Mouse (Mus musculus) embryonic facial prominence, embryonic 11.5 days (tissue): Measurements from ENCODE around the gene Ell. TPM values are rescaled to one million over a fixed set of nuclear protein-coding genes. Genes with fewer than 3 reads are reported as not detected.

ENCODE experiments used
- ATAC-seq: fragments of 200-750 bp; cut with Nextera tagmentation; replicated peaks from 2 replicates; pipeline ENCODE4 v1.8.0; 2017; ENCODE audit warnings: low read depth; ENCODE audit not compliant: insufficient number of reproducible peaks, low FRiP score, low TSS enrichment
- DNase-seq: peaks from one replicate; pipeline ENCODE4 v3.0.0-alpha.2; 2015; ENCODE audit warnings: low spot score
- H3K27ac ChIP-seq: fragments of 300-500 bp; sonication (generic); replicated peaks from 2 replicates; pipeline ENCODE4 v1.5.1; 2014; ENCODE audit warnings: mild to moderate bottlenecking, low read depth, low read length, control low read depth
- H3K27me3 ChIP-seq: fragments of 300-500 bp; sonication (generic); 2 replicates; pipeline ENCODE4 v1.6.1; 2014; ENCODE audit warnings: mild to moderate bottlenecking, low read length, moderate library complexity, mixed read lengths; ENCODE audit not compliant: control insufficient read depth, insufficient read depth
- H3K36me3 ChIP-seq: fragments of 300-500 bp; sonication (generic); replicated peaks from 2 replicates; pipeline ENCODE4 v1.6.1; 2014; ENCODE audit warnings: low read depth, mild to moderate bottlenecking, low read length, moderate library complexity, mixed read lengths; ENCODE audit not compliant: control insufficient read depth, insufficient read depth
- H3K4me1 ChIP-seq: fragments of 300-500 bp; sonication (generic); 2 replicates; pipeline ENCODE4 v1.6.1; 2014; ENCODE audit warnings: low read length, mixed read lengths; ENCODE audit not compliant: control insufficient read depth, insufficient read depth
- H3K4me2 ChIP-seq: fragments of 300-500 bp; sonication (generic); 2 replicates; pipeline ENCODE4 v1.6.1; 2014; ENCODE audit warnings: low read depth, mild to moderate bottlenecking, control low read depth, low read length, moderate library complexity
- H3K4me3 ChIP-seq: fragments of 300-500 bp; sonication (generic); 2 replicates; pipeline ENCODE4 v1.5.1; 2014; ENCODE audit warnings: low read depth, low read length, control low read depth
- H3K9ac ChIP-seq: fragments of 300-500 bp; sonication (generic); replicated peaks from 2 replicates; pipeline ENCODE4 v1.6.1; 2014; ENCODE audit warnings: mild to moderate bottlenecking, control low read depth, low read length
- H3K9me3 ChIP-seq: fragments of 300-500 bp; sonication (generic); replicated peaks from 2 replicates; pipeline ENCODE4 v1.6.1; 2016; ENCODE audit warnings: mild to moderate bottlenecking, low read length, inconsistent platforms, mixed read lengths; ENCODE audit not compliant: control insufficient read depth
- WGBS: fragments of 180-500 bp; shearing (Covaris S2); extraction: QIAGEN DNeasy Blood & Tissue Kit; methylation state at CpG from one replicate; pipeline ENCODE4 v1.1.7; 2014; 5-methylcytosine and 5-hydroxymethylcytosine counted together
- polyA plus RNA-seq: library from polyadenylated mRNA; unstranded; fragments of >200 nt; fragmentation: Nextera tagmentation; extraction: Ambion mirVana; gene quantifications from 2 replicates; pipeline ENCODE4 v1.2.1, GENCODE M21; 2014

The Ell gene
- polyA plus RNA-seq, 1 experiment from 2014 or later = 16.1 TPM

DNA sequence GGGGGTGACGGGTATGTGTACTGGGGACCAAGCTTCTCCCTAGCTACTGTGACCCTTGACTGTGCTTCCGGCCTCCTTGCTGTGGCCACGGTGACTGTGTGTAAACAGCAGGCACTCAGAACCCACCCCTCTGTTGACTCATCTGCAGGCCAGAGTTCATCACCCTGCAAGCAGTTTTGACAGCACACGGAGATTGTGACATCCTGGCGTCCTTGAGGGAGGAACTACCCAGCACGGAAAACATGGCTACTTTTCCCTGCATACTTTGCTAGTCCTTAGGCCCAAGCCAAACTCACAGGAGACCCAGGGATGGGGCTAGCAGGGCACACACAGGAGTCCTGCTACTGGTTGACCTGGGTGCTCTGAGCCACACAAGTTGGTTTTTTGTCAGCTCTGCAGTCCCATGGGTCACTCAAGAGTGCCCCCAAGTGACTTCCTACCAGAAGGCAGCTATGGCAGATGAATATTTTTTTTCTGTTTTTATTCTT is 5.0 kb downstream of the Ell start:
- WGBS = 65% methylated on average over 6 of the region's 6 CpGs
- Histone ChIP-seq H3K4me1 (peaks cover 6% of the 10 kb centered on the region), H3K4me3 (no peak overlapping the region), H3K36me3 (no peaks in the 10 kb centered on the region), H3K27ac (no peak overlapping the region), H3K9me3 (no peaks in the 10 kb centered on the region), H3K27me3 (no peaks in the 10 kb centered on the region), H3K9ac (no peak overlapping the region), H3K4me2 (no peak overlapping the region)
- DNase-seq = peak; percentile 14
- ATAC-seq = no peak

DNA sequence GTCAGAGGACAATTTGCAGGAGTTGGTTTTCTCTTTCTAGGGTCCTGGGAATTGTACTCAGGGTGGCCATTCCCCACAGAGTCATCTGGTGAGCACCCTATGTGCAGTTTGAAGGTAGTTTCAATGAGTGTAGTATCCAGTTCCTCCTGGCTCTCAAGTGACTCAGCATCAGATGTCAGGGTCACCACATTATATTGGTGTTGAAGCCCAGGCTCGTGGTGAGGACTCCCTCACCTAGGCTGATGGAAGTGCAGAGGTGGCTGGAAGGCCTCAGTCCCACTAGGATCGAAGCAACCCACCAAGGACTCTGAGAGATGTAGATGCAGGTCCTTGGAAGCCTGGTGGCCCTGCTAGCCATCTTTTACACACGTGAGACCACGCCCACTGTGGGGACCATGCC is 7.2 kb downstream of the Ell start:
- DNase-seq (no peak), ATAC-seq (no peak)
- H3K36me3 ChIP-seq = no peaks in the 10 kb centered on the region
- no peak overlapping the region for H3K4me2 ChIP-seq
- H3K27ac ChIP-seq = no peak overlapping the region
- H3K4me3 ChIP-seq = no peak overlapping the region
- no peaks in the 10 kb centered on the region for H3K27me3 ChIP-seq
- no peaks in the 10 kb centered on the region for H3K9me3 ChIP-seq
- WGBS = 90% methylated on average over 4 of the region's 4 CpGs
- no peak overlapping the region for H3K9ac ChIP-seq
- no peaks in the 10 kb centered on the region for H3K4me1 ChIP-seq

DNA sequence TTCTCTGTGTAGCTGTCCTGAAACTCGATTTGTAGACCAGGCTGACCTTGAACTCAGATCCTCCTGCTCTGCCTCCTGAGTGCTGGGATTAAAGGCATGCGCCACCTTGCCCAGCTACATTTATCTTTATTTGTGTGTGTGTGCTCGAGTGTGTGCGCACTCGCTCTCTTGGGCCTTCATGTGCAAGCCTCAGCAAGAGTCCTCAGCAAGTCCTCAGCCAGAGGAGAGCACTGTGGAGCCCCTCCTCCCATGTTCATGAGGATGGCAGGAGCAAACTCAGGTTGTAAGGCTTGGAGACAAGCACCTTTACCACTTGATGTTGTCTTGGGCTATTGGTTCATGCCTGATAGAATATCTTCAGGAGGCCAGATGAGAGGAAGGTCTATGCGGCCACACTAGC is 8.5 kb downstream of the Ell start:
- H3K9ac ChIP-seq = no peak overlapping the region; the same call in 1 of the 2 replicates
- no peak overlapping the region for H3K4me3 ChIP-seq
- no peaks in the 10 kb centered on the region for H3K27me3 ChIP-seq
- H3K4me2 ChIP-seq = no peak overlapping the region
- H3K27ac ChIP-seq = no peak overlapping the region
- no peaks in the 10 kb centered on the region for H3K36me3 ChIP-seq
- H3K9me3 ChIP-seq = no peaks in the 10 kb centered on the region
- 90% methylated on average over 6 of the region's 6 CpGs for WGBS
- ATAC-seq (no peak), DNase-seq (no peak)
- no peaks in the 10 kb centered on the region for H3K4me1 ChIP-seq

DNA sequence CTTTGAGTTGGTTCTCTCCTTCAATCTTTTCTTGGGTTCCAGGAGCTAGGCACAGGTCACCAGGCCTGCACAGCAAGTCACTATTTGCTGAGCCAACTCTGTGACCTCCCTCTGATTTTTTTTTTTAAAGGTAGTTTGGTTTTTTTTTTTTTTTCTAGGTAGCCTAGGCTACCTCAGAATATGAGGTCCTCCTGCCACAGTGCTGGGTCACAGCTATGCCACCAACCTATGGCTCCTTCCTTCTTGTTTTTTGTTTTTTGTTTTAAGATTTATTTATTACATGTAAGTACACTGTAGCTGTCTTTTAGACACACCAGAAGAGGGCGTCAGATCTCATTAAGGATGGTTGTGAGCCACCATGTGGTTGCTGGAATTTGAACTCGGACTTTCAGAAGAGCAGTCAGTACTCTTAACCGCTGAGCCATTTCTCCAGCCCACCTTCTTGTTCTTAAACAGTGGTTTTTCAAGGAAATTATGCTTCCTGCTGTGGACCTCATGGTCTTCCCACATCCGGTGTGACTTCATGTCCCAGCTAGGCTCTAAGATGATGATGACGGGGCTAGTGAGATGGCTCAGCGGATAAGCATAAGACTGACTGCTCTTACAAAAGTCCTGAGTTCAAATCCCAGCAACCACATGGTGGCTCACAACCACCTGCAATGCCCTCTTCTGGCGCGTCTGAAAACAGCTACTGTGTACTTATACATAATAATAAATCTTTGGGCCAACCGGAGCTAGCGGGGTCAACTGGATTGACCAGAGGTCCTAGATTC is 10.3 kb downstream of the Ell start:
- no peak for ATAC-seq
- no peak overlapping the region for H3K9ac ChIP-seq

DNA sequence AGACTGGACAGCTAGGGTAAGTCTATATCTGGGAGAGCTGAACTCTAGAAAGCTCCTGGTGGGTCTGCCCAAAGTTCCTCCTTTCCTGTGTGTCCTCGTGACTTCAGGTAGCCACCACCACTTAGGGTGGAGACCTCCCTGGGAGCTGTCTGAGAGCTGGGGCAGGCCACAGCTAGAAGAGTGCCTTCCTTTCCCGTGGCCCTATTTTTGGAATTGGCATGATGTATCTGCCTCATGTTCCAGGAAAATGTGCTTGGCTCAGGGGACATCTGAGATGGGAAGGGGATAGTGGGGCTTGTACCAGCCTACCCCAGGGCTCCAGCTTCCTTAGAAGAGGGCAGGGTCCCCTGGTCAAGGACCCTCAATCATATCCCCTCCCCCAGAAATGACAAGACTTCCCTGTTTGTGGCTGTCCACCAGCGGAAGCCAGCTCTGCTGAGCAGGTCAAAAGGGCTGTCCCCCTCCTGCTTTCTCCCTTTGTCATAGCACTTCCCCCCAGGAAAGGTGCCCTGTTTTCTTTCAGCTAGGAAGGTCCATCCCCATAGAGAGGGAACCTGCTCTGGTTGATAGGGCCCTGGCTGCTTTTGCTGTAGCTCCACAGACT is 12.4 kb downstream of the Ell start:
- Histone ChIP-seq H3K27me3 (no peaks in the 10 kb centered on the region), H3K9ac (no peak overlapping the region), H3K9me3 (no peaks in the 10 kb centered on the region), H3K4me3 (no peak overlapping the region), H3K27ac (no peak overlapping the region), H3K4me2 (no peak overlapping the region), H3K4me1 (no peaks in the 10 kb centered on the region), H3K36me3 (no peaks in the 10 kb centered on the region)
- DNase-seq (no peak), ATAC-seq (no peak)
- WGBS = 80% methylated on average over 3 of the region's 3 CpGs

More for the DNA sequence above, 10.3 kb downstream of the Ell start:
- no peaks in the 10 kb centered on the region for H3K9me3 ChIP-seq
- H3K27ac ChIP-seq = no peak overlapping the region
- WGBS = 94% methylated on average over 10 of the region's 10 CpGs
- H3K27me3 ChIP-seq = no peaks in the 10 kb centered on the region
- no peaks in the 10 kb centered on the region for H3K4me1 ChIP-seq
- DNase-seq = no peak
- H3K4me2 ChIP-seq = no peak overlapping the region
- H3K4me3 ChIP-seq = no peak overlapping the region
- no peaks in the 10 kb centered on the region for H3K36me3 ChIP-seq

DNA sequence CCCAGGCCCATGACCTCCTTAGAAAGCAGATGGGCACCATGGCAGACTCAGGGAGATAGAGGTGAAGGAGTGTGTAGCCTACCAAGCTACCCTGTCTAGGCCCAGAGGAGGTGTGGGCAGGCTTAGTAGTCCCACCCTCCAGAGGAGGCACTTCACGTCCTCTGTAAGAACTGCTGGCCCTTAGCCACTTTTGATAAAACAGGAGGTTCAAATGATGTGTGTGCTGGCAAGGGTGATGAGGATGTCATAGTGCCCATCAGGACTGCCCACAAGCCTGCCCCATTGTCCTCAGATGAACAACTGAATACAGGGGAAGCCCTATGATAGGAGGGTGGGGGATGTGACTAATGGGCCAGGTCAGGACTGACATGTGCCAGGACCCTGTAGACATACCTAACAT is 13.6 kb downstream of the Ell start:
- H3K27ac ChIP-seq = no peak overlapping the region
- no peaks in the 10 kb centered on the region for H3K4me1 ChIP-seq
- DNase-seq (no peak), ATAC-seq (no peak)
- H3K36me3 ChIP-seq = no peaks in the 10 kb centered on the region
- H3K9ac ChIP-seq = no peak overlapping the region
- H3K4me3 ChIP-seq = no peak overlapping the region
- H3K4me2 ChIP-seq = no peak overlapping the region
- H3K9me3 ChIP-seq = no peaks in the 10 kb centered on the region
- 77% methylated on average over 1 of the region's 1 CpGs for WGBS
- H3K27me3 ChIP-seq = no peaks in the 10 kb centered on the region

DNA sequence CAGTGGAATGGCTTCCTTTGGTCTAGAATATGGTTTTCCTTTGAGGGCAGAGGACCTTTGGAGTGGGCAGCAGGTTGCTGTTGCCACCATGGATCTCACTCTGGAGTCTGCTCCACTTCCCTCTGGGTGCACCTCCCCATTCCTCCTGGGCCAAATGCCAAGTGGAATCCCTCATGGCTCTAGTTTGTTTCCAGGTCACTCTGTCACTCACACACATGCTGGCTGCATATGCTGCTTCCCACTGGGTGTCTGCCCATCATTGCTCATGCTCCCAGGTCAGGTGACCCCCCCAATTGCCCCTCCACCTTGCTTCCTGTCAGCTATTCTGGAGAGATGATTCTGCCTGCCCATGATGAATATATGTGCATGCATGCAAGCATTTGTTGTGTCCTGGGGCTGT is 14.5 kb downstream of the Ell start:
- Histone ChIP-seq H3K36me3 (no peaks in the 10 kb centered on the region), H3K9ac (no peak overlapping the region), H3K4me2 (no peak overlapping the region), H3K4me1 (no peaks in the 10 kb centered on the region), H3K27ac (no peak overlapping the region), H3K4me3 (no peak overlapping the region), H3K27me3 (no peaks in the 10 kb centered on the region), H3K9me3 (no peaks in the 10 kb centered on the region)
- no peak for DNase-seq
- ATAC-seq = no peak

DNA sequence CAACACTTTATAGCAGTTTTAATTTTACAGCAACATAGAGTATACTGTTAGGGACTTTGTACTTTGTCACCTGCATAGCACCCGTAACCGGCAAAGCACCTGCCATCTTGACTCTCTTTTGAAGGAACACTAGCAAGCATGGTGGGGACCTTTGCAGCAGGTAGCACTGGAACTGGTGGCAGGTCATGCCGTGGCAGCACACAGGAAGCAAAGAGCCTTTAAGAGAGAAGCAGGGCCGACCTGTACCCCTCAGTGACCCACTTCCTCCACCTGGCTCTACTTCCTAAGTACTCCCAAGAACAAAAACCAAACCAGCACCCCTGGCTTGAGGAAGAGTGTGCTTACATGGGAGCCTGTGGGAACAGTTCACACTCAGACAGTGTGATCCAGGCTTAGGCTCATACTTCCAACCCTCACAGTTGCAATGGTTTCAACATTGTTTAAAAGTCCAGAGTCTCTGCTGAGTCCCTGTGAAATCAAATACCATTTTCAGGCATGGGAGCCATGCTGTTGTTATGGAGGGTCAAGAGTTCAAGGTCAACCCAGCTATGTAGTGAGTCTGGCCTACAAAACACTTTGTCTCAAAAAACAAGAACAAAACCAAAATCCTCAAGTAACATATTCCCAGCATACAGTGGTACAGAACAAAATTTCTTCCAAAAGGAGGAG is 16.0 kb downstream of the Ell start:
- WGBS = 90% methylated on average over 4 of the region's 4 CpGs
- no peak overlapping the region for H3K4me3 ChIP-seq
- no peaks in the 10 kb centered on the region for H3K27me3 ChIP-seq
- H3K4me1 ChIP-seq = no peaks in the 10 kb centered on the region
- no peaks in the 10 kb centered on the region for H3K9me3 ChIP-seq
- H3K36me3 ChIP-seq = no peaks in the 10 kb centered on the region
- no peak overlapping the region for H3K27ac ChIP-seq
- H3K4me2 ChIP-seq = no peak overlapping the region
- DNase-seq = no peak
- H3K9ac ChIP-seq = no peak overlapping the region
- no peak for ATAC-seq
